Mouse (Mus musculus) neural tube, embryonic 13.5 days (tissue): ENCODE data around the gene Olfr1335. TPM values are rescaled to one million over a fixed set of nuclear protein-coding genes. Genes with fewer than 3 reads are reported as not detected.
"Not testable (repeated sequence)": the region's sequence is repeated elsewhere in the genome, so short reads cannot be mapped to it uniquely, and the experiment has no call there.

Experiments used
- ATAC-seq: fragments of 200-750 bp; cut with Nextera tagmentation; 2 replicates; pipeline ENCODE4 v1.8.0; 2017; ENCODE audit warnings: low read depth, mild to moderate bottlenecking, moderate TSS enrichment, moderate library complexity
- H3K27ac ChIP-seq: fragments of 300-500 bp; sonication (generic); replicated peaks from 2 replicates; pipeline ENCODE4 v1.5.1; 2015; ENCODE audit warnings: moderate library complexity, mild to moderate bottlenecking, inconsistent platforms
- H3K27me3 ChIP-seq: fragments of 300-500 bp; sonication (generic); 2 replicates; pipeline ENCODE4 v1.6.1; 2015; ENCODE audit warnings: mild to moderate bottlenecking, inconsistent platforms
- H3K36me3 ChIP-seq: fragments of 300-500 bp; sonication (generic); 2 replicates; pipeline ENCODE4 v1.6.1; 2015; ENCODE audit warnings: mild to moderate bottlenecking, inconsistent platforms
- H3K4me1 ChIP-seq: fragments of 300-500 bp; sonication (generic); replicated peaks from 2 replicates; pipeline ENCODE4 v1.6.1; 2015; ENCODE audit warnings: inconsistent platforms
- H3K4me2 ChIP-seq: fragments of 300-500 bp; sonication (generic); 2 replicates; pipeline ENCODE4 v1.6.1; 2015; ENCODE audit warnings: inconsistent platforms, mild to moderate bottlenecking, moderate library complexity
- H3K4me3 ChIP-seq: fragments of 300-500 bp; sonication (generic); 2 replicates; pipeline ENCODE4 v1.5.1; 2015; ENCODE audit warnings: mild to moderate bottlenecking, inconsistent platforms
- H3K9ac ChIP-seq: fragments of 300-500 bp; sonication (generic); 2 replicates; pipeline ENCODE4 v1.6.1; 2015; ENCODE audit warnings: moderate library complexity, mild to moderate bottlenecking, inconsistent platforms
- H3K9me3 ChIP-seq: fragments of 300-500 bp; sonication (generic); 2 replicates; pipeline ENCODE4 v1.6.1; 2016; ENCODE audit warnings: inconsistent platforms
- WGBS: fragments of 180-500 bp; shearing (Covaris S2); methylation state at CpG from one replicate; pipeline ENCODE4 v1.1.7; 2015; 5-methylcytosine and 5-hydroxymethylcytosine counted together
- polyA plus RNA-seq: library from polyadenylated mRNA; unstranded; fragments of >200 nt; fragmentation: Nextera tagmentation; extraction: Ambion mirVana; gene quantifications from 2 replicates; pipeline ENCODE4 v1.2.1, GENCODE M21; 2015

The Olfr1335 gene
- not detected in 2 replicates for polyA plus RNA-seq

- Histone ChIP-seq H3K4me1 (no peaks in the 10 kb centered on the region), H3K27ac (no peak within 1 kb of the TSS), H3K9me3 (no peaks in the 10 kb centered on the region), H3K4me3 (no peak within 1 kb of the TSS), H3K27me3 (no peaks in the 10 kb centered on the region), H3K36me3 (no peaks in the 10 kb centered on the region), H3K9ac (no peak within 1 kb of the TSS), H3K4me2 (no peak within 1 kb of the TSS)
- no peak for ATAC-seq
- WGBS: 92% methylated on average over 4 of the region's 4 CpGs
Observed at GRCm38 (mm10) chr4:118809844-118810243, at the start of gene Olfr1335. Gene Olfr1335, minus strand, starts transcription at chr4:118809944.

GRCm38 (mm10) chr4:118836179-118836578 lies 26.4 kb upstream of the Olfr1335 start, which contains the start of gene Olfr1333:
Gene Olfr1333, minus strand, starts transcription at chr4:118836279.
- H3K4me3 ChIP-seq: no peak within 1 kb of the TSS
- H3K9ac ChIP-seq: no peak within 1 kb of the TSS
- no peaks in the 10 kb centered on the region for H3K36me3 ChIP-seq
- H3K27me3 ChIP-seq: no peaks in the 10 kb centered on the region
- H3K4me2 ChIP-seq: no peak within 1 kb of the TSS
- no peak within 1 kb of the TSS for H3K27ac ChIP-seq
- H3K4me1 ChIP-seq: no peaks in the 10 kb centered on the region
- 97% methylated on average over 1 of the region's 1 CpGs for WGBS
- no peaks in the 10 kb centered on the region for H3K9me3 ChIP-seq
- no peak for ATAC-seq

GRCm38 (mm10) chr4:118818921-118819320 lies 9.2 kb upstream of the Olfr1335 start:
- no peak overlapping the region for H3K4me3 ChIP-seq
- no peak overlapping the region for H3K4me2 ChIP-seq
- H3K9me3 ChIP-seq: no peaks in the 10 kb centered on the region
- 97% methylated on average over 1 of the region's 1 CpGs for WGBS
- no peaks in the 10 kb centered on the region for H3K4me1 ChIP-seq
- no peak overlapping the region for H3K9ac ChIP-seq
- no peak overlapping the region for H3K27ac ChIP-seq
- H3K36me3 ChIP-seq: no peaks in the 10 kb centered on the region
- ATAC-seq: no peak
- H3K27me3 ChIP-seq: no peaks in the 10 kb centered on the region

GRCm38 (mm10) chr4:118792796-118793195 lies 16.9 kb downstream of the Olfr1335 start:
- H3K9me3 ChIP-seq, H3K4me3 ChIP-seq: not testable (repeated sequence)

GRCm38 (mm10) chr4:118782486-118782885 lies 27.3 kb downstream of the Olfr1335 start, which contains the start of gene Olfr1337:
Gene Olfr1337, minus strand, starts transcription at chr4:118782586.
- no peak within 1 kb of the TSS for H3K4me2 ChIP-seq
- H3K36me3 ChIP-seq: no peaks in the 10 kb centered on the region
- no peaks in the 10 kb centered on the region for H3K9me3 ChIP-seq
- WGBS: 79% methylated on average over 2 of the region's 2 CpGs
- H3K4me3 ChIP-seq: no peak within 1 kb of the TSS
- no peak for ATAC-seq
- no peak within 1 kb of the TSS for H3K27ac ChIP-seq
- H3K9ac ChIP-seq: no peak within 1 kb of the TSS
- H3K4me1 ChIP-seq: no peaks in the 10 kb centered on the region
- H3K27me3 ChIP-seq: no peaks in the 10 kb centered on the region

More at GRCm38 (mm10) chr4:118792796-118793195, 16.9 kb downstream of the Olfr1335 start:
- H3K4me1 ChIP-seq, H3K4me2 ChIP-seq, H3K36me3 ChIP-seq, H3K27ac ChIP-seq, ATAC-seq, H3K9ac ChIP-seq, H3K27me3 ChIP-seq: not testable (repeated sequence)

Other genes with a start within 250 kb of the Olfr1335 start
- 0.96 and 1.8 TPM in 2 replicates for gene Cfap57, start 189.2 kb downstream of the Olfr1335 start, polyA plus RNA-seq
- gene Ebna1bp2, start 189.1 kb downstream of the Olfr1335 start, polyA plus RNA-seq: 108 and 129 TPM in 2 replicates
- gene Olfr62, start 151.0 kb downstream of the Olfr1335 start, polyA plus RNA-seq: not detected in 2 replicates
- gene Olfr1342, start 117.2 kb downstream of the Olfr1335 start, polyA plus RNA-seq: not detected in 2 replicates
- gene Olfr1341, start 106.4 kb downstream of the Olfr1335 start, polyA plus RNA-seq: not detected in 2 replicates
- not detected in 2 replicates for gene Olfr1340, start 89.8 kb downstream of the Olfr1335 start, polyA plus RNA-seq
- not detected in 2 replicates for gene Olfr1339, start 77.8 kb downstream of the Olfr1335 start, polyA plus RNA-seq
- not detected in 2 replicates for gene Olfr1338, start 51.2 kb downstream of the Olfr1335 start, polyA plus RNA-seq
- gene Olfr1337, start 27.4 kb downstream of the Olfr1335 start, polyA plus RNA-seq: not detected in 2 replicates
- gene Olfr1333, start 26.3 kb upstream of the Olfr1335 start, polyA plus RNA-seq: not detected in 2 replicates
- not detected in 2 replicates for gene Olfr1331, start 54.7 kb upstream of the Olfr1335 start, polyA plus RNA-seq
- gene Olfr1330, start 78.7 kb upstream of the Olfr1335 start, polyA plus RNA-seq: not detected in 2 replicates
- not detected in 2 replicates for gene Olfr1329, start 107.5 kb upstream of the Olfr1335 start, polyA plus RNA-seq
- not detected in 2 replicates for gene Olfr1328, start 128.7 kb upstream of the Olfr1335 start, polyA plus RNA-seq
- gene Lao1, start 151.6 kb upstream of the Olfr1335 start, polyA plus RNA-seq: not detected in 2 replicates